Mouse (Mus musculus): ENCODE results near the gene Tas2r108. TPM values are rescaled to one million over a fixed set of nuclear protein-coding genes. Genes with fewer than 3 reads are reported as not detected.

Tas2r108 gene
- polyA plus RNA-seq (2012) = not detected in 2 replicates

DNA sequence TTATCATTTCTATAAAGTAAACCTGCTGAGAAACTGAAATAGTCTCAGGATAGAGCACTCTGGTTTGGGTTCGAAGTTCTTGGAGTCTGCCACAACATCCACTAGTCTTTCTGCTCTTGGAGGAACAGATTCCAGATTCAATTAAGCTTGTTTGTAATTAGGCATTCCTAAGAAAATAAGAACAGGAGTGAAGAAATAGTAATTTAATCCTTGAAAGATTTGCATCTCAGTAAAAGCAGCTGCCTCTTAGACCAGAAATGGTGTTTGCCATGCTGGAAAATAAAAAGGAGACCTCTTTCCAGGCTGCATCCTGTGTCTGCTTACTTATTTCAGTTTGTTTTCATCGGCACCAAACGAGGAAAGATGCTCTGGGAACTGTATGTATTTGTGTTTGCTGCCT lies at the start of gene Tas2r108:
TSS of gene Tas2r108 (plus strand) at position 301 of the 400 bp plus-strand sequence.
- no peak for TF ChIP-seq GATA1 (IDR thresholded peaks at IDR 0.05; ENCODE audit: low read length)

DNA sequence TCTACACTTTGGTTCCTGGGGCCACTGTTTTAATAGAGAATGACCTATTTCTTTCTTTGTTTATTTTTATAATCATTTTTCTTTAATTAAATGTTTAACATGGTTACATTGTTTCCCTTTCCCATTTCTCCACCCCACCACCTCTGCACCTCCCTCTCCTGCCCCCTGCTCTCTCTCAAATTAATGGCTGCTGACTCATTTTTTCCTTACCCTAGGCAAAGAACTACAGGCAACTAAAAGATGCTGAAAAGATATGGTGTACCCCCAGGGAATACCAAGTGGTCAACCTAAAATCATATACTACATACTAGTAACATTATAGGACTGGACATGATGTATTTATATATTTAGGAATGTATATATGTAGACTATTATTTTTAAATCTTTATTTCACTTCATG lies 44.7 kb upstream of the Tas2r108 start:
- TF ChIP-seq GATA1 (IDR thresholded peaks at IDR 0.05; ENCODE audit: low read length) = no peak

DNA sequence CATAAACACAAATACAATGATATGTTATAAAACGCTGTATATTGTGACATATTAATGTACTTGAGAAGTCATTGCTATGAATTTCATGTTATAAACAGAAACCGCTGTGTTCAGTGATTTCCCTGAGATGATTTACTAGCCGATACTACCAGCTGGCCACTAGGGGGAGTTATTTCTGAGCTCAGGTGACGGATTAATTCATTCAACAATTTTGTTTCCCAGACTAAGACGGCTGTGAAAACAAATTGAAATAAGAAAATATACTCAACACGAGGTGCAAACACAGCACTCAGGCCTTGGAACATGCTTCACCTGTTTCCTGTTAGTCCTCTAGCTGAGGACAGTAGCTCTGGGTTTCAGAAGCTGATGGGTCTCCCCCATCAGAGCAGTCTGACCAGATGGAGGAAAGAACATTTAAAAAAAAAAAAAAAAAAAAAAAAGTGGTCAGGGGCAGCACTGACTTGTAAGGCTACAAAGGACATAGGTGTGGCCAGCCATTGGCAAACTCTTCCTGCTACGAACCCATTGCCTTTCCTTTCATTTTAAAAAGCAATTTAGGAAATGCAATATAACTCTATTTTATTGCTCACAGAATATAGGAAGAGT lies 38.8 kb upstream of the Tas2r108 start:
- no peak for TF ChIP-seq GATA1 (IDR thresholded peaks at IDR 0.05; ENCODE audit: low read length)

DNA sequence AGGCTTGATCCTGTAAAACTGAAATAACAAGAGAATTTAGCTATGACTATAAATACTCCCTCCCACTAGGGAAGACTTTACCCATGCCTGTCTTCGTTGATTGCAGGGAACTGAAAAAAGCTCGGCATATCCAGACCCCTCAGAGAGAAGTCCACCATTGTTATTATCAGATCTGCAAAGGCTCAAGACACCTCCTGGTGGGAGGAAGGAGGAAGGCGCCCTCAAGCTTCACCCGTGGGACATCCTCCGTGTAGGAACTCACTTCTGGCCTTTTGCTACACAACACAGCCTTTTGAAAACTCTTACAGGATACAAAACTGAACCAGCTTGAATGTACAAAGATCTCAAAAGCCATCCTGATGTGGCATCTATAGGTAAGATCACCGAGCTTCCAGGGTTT lies 27.6 kb upstream of the Tas2r108 start:
- no peak for TF ChIP-seq GATA1 (IDR thresholded peaks at IDR 0.05; ENCODE audit: low read length)

DNA sequence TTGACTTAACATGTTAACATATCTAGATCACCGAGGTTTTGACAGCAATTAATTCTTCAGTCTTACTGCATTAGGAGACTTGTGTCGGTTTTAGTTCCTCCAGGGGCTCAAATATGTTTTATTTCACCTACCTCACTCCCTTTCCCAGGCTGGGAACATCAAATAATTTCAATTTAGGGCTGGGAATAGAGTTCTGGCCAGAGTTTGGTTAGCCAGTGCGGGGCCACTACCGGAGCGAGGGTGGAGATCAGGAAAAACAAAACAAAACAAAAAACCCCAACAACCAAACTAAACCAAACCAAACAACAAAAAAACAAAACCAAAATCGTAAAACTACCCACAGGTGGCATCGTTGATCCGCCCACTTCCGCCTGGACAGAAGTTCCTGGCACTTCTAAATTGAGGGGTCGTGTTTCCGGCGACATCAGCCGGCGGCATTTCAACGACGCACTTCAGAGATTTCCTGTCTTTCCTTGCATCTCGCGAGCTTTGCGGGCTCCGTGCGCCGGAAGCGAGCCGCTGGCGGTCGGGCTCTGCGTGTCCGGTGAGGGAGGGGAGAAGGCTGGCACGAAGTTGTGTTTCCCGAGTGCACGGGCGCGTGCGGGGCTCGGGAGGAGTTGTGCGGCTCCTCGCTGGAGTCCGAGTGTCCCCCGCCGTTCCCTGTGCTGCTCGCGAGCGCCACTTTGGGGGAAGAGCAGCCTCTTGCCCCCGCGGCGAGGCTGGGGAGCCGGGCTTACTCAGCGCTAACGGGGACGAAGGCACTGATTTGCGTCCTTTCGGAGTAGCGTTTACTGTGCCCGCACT lies 22.2 kb upstream of the Tas2r108 start, which contains the start of gene Ssbp1:
TSS of gene Ssbp1 (plus strand) at position 437 of the 804 bp plus-strand sequence.
- no peak for TF ChIP-seq GATA1 (IDR thresholded peaks at IDR 0.05; ENCODE audit: low read length)

DNA sequence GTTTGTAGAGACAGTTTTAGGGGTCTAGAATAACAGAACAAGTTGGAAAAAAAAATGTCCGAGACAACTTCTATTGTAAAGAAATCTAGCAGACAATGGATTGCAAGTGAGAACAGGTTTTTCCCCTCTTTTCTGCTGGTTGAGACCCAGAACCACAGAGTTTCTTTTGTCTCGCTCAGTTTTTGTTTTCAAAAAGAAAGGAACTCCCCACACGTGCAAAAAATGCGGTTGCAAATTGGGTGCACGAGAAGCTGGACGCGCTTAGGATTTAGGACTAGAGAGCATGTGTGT lies 21.7 kb upstream of the Tas2r108 start:
- TF ChIP-seq GATA1 (IDR thresholded peaks at IDR 0.05; ENCODE audit: low read length) = no peak

DNA sequence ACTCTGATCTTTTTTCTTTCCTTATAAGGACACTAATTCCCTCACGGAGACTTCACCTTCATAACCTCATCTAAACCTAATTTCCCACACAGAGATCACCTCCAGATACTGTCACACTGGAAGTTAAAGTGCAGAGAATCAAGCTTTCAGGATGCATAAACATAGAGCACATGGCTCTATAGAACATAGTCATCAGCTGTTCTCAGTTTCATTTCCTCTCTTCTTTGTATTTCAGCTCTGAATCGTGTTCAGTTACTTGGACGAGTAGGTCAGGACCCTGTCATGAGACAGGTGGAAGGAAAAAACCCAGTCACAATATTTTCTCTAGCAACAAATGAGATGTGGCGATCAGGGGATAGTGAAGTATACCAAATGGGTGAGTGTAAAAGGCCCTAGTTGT lies 17.2 kb upstream of the Tas2r108 start:
- TF ChIP-seq GATA1 (IDR thresholded peaks at IDR 0.05; ENCODE audit: low read length) = no peak

DNA sequence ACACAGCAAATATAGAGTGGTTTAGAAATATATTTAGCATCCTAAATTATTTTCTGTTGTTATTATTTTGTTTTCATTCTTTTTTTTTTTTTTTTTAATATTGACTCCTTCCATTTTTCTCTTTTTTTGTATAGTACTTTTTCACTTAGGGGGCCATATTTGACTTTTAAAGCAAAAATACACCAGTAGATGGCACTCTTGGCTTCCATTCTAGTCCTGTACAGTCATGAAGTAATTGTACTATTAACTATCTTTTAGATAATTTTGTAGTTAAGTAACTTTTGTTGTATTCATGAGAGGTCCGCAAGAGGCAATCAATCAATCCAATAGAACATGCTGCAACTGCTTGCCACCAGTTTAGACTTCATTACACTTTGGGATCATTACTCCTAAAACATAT lies 13.6 kb upstream of the Tas2r108 start:
- TF ChIP-seq GATA1 (IDR thresholded peaks at IDR 0.05; ENCODE audit: low read length) = no peak

DNA sequence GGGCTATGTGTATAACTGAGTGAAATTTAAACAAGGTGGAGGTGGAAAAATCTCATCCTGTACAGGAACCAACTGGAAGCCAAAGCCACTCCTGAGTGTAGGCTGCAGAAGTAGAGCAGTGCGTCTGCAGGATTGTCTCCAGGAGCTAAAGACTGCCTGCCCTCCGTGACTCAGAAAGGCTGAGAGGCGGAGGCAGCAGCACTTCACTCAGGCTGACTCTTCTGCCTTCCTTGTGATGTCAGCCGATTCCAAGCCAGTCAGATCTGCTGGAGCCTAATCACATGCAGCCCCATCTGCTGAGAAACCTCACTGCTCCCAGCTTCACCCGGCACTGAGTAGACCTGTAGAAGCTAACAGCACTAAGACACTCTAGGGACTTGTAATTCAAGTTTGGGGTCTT lies 11.0 kb upstream of the Tas2r108 start:
- no peak for TF ChIP-seq GATA1 (IDR thresholded peaks at IDR 0.05; ENCODE audit: low read length)

DNA sequence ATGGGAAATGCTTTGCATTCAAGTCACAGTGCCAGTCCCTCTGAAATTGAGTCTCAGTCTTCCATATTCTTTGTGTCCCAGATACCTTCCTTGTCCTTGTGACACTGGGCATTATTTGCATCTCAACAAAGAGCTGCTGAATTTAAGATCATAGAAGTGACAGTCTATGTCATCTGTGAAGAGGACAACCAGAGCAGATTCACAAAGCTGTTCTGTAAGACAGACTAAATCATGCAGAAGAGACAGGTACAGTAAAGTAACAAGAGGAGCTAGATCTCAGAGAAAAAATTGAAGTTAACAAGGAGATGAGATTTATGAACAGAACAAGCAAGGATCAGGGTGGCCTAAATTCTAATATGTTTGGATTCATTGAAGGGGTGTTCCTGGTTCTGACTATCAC lies 2.4 kb upstream of the Tas2r108 start, which contains the start of gene Tas2r137:
TSS of gene Tas2r137 (plus strand) at position 301 of the 400 bp plus-strand sequence.
- TF ChIP-seq GATA1 (IDR thresholded peaks at IDR 0.05; ENCODE audit: low read length) = no peak

DNA sequence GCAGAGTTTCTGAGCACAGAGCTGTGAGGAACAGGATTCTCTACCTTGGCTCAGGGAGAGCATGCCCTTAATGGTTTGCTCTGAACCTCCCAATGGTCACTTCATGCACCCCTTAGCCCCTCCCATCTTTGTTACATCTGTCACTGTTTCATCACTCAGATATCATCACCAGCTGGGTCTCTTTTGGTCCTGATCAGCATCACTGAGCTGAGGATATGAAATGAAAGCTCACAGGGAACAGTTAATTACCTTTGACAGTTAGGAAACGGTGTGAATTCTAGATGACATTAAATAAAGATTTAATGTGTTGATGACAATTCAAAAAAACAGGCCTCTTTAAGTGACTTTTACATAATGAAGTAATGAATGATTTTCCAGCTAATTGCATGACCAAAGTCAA lies 26.1 kb downstream of the Tas2r108 start, which contains the start of gene Prss37:
TSS of gene Prss37 (minus strand) at position 101 of the 400 bp plus-strand sequence.
- no peak for TF ChIP-seq GATA1 (IDR thresholded peaks at IDR 0.05; ENCODE audit: low read length)

Other genes starting within 250 kb of the Tas2r108 start
- 6.3 and 8.0 TPM in 2 replicates for gene Agk, start 168.4 kb upstream of the Tas2r108 start, polyA plus RNA-seq (2012)
- gene E330009J07Rik, start 57.4 kb upstream of the Tas2r108 start, polyA plus RNA-seq (2012) = 0.10 and 0.17 TPM in 2 replicates
- not detected in 2 replicates for gene Wee2, start 54.4 kb upstream of the Tas2r108 start, polyA plus RNA-seq (2012)
- gene Ssbp1, start 22.2 kb upstream of the Tas2r108 start, polyA plus RNA-seq (2012) = 13.7 and 20.0 TPM in 2 replicates
- gene Tas2r137, start 2.3 kb upstream of the Tas2r108 start, polyA plus RNA-seq (2012) = not detected in 2 replicates
- gene Prss37, start 26.0 kb downstream of the Tas2r108 start, polyA plus RNA-seq (2012) = not detected in 2 replicates
- gene Olfr461, start 61.5 kb downstream of the Tas2r108 start, polyA plus RNA-seq (2012) = not detected in 2 replicates
- gene Olfr460, start 76.0 kb downstream of the Tas2r108 start, polyA plus RNA-seq (2012) = not detected in 2 replicates
- not detected in 2 replicates for gene Clec5a, start 92.3 kb downstream of the Tas2r108 start, polyA plus RNA-seq (2012)
- gene Tas2r138, start 119.8 kb downstream of the Tas2r108 start, polyA plus RNA-seq (2012) = not detected in 2 replicates
- not detected in 2 replicates for gene Mgam, start 135.3 kb downstream of the Tas2r108 start, polyA plus RNA-seq (2012)

Measured in G1E-ER4 (cell line).